Mouse (Mus musculus) heart, postnatal 4 days (tissue): ENCODE measurements around the gene Gse1. TPM values are rescaled to one million over a fixed set of nuclear protein-coding genes. Genes with fewer than 3 reads are reported as not detected.

Experiments
- DNase-seq: peaks from one replicate; pipeline ENCODE4 v3.0.0; 2021
- total RNA-seq, 2 experiments: library from RNA; stranded (reverse); gene quantifications; 2 replicates each; pipeline ENCODE4 v1.2.3; 2021

Gse1 gene
- total RNA-seq, 2 experiments from 2014 or later = 33.5 to 37.4 TPM

GRCm38 (mm10) chr8:120212596-120212995, 15.7 kb upstream of the Gse1 start:
- no peak for DNase-seq

GRCm38 (mm10) chr8:120213229-120213628, 15.0 kb upstream of the Gse1 start:
- DNase-seq = no peak

GRCm38 (mm10) chr8:120213939-120214338, 14.3 kb upstream of the Gse1 start:
- DNase-seq = peak; percentile 74

GRCm38 (mm10) chr8:120215416-120216141, 12.7 kb upstream of the Gse1 start:
- peak; percentile 63 for DNase-seq

GRCm38 (mm10) chr8:120216855-120217830, 11.1 kb upstream of the Gse1 start:
- peak; percentile 63 for DNase-seq

GRCm38 (mm10) chr8:120222548-120222947, 5.7 kb upstream of the Gse1 start:
- no peak for DNase-seq

- no peak for DNase-seq
Observed at GRCm38 (mm10) chr8:120224521-120225420, 3.5 kb upstream of the Gse1 start.

- no peak for DNase-seq
Observed at GRCm38 (mm10) chr8:120225421-120226151, 2.7 kb upstream of the Gse1 start.

GRCm38 (mm10) chr8:120226700-120227577, 1.3 kb upstream of the Gse1 start:
- no peak for DNase-seq

- DNase-seq = no peak
Observed at GRCm38 (mm10) chr8:120227578-120227876, 729 bp upstream of the Gse1 start.

GRCm38 (mm10) chr8:120228781-120229573, 721 bp downstream of the Gse1 start:
- peak; percentile 48 for DNase-seq

- DNase-seq = peak; percentile 58
Observed at GRCm38 (mm10) chr8:120229574-120229916, 1.3 kb downstream of the Gse1 start.

GRCm38 (mm10) chr8:120230081-120230480, 1.8 kb downstream of the Gse1 start:
- DNase-seq = no peak

- DNase-seq = peak; percentile 23
Observed at GRCm38 (mm10) chr8:120230715-120231614, 2.7 kb downstream of the Gse1 start.

- DNase-seq = peak; percentile 59
Observed at GRCm38 (mm10) chr8:120231870-120232269, 3.6 kb downstream of the Gse1 start.

GRCm38 (mm10) chr8:120232398-120232797, 4.1 kb downstream of the Gse1 start:
- no peak for DNase-seq

GRCm38 (mm10) chr8:120232913-120233312, 4.7 kb downstream of the Gse1 start:
- DNase-seq = no peak

GRCm38 (mm10) chr8:120234457-120234856, 6.2 kb downstream of the Gse1 start:
- peak; percentile 63 for DNase-seq

GRCm38 (mm10) chr8:120234866-120235265, 6.6 kb downstream of the Gse1 start:
- no peak for DNase-seq
